Mouse (Mus musculus): ENCODE results near the gene Slc9a5. TPM values are rescaled to one million over a fixed set of nuclear protein-coding genes. Genes with fewer than 3 reads are reported as not detected.

The Slc9a5 gene
- polyA plus RNA-seq, 1 experiment: 7.8 TPM

DNA sequence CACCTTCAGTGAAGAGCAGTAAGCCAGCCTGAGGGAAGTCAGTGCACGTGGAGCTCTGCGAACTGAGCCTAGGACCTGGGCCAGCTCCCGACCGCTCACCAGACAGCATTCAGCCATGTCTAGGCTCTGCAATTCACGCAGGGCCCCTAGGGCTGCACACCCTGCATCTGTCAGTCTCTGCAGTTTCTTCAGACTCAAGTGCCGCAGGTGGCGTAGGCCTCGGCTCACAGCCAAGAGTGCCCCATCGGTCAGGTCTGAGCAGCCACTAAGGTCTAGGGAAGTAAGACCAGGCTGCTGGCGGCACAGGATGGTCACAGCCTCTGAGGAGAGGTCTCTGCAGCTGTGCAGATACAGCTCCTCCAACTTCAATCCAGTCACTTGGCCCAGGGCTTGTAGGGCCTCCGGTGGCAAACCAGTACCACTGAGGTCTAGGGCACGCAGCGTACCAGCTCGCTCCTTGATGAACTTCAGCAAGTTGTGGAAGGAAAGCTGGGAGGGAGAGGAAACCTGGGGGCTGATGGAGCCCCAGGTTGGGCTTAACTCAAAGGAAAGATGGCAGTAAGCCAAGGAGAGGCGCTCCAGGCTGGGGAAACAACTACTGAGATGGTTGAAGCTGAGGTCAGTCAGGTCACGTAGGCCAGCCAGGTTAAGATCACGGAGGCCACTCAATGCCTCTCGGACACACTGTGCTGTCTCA, 33.4 kb upstream of the Slc9a5 start:
- no peak overlapping the region for H3K27ac ChIP-seq (ENCODE audit: control insufficient read depth, insufficient read depth, low read depth, low read length, poor library complexity)
- no peaks in the 10 kb centered on the region; the same call in 1 of the 2 replicates for H3K4me1 ChIP-seq (ENCODE audit: control insufficient read depth, insufficient read depth, low read length)
- TF ChIP-seq POLR2A (IDR thresholded peaks at IDR 0.05; ENCODE audit: borderline replicate concordance, control insufficient read depth, low read depth, low read length) (no peak), CTCF (IDR thresholded peaks at IDR 0.05; ENCODE audit: control insufficient read depth, insufficient read depth, low read length) (no peak)
- no peak overlapping the region for H3K4me3 ChIP-seq (replicated peaks; ENCODE audit: control insufficient read depth, low read depth, low read length)
- WGBS: 93% methylated on average over 18 of the region's 18 CpGs

DNA sequence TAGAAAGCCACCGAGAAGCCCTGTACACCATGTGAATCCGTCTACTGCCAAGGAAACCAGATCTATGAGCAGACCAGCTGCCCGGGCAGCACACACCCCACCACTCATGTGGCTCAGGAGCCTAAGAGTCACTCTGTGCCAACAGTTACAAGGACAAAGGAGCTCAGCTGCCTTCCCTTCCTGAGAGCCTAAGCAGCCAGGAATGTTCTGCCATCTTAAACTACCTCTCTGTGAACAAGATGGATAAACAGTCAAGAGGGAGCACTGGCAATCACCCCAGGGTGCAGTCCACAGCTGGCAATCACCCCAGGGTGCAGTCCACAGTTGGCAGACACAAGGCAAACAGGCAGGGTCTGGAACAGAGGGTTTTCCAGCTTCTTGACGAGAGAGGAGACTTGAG, 30.7 kb upstream of the Slc9a5 start:
- Histone ChIP-seq H3K27ac (ENCODE audit: control insufficient read depth, insufficient read depth, low read depth, low read length, poor library complexity) (no peak overlapping the region), H3K4me1 (ENCODE audit: control insufficient read depth, insufficient read depth, low read length) (no peaks in the 10 kb centered on the region; the same call in 1 of the 2 replicates), H3K4me3 (replicated peaks; ENCODE audit: control insufficient read depth, low read depth, low read length) (no peak overlapping the region)
- TF ChIP-seq POLR2A (IDR thresholded peaks at IDR 0.05; ENCODE audit: borderline replicate concordance, control insufficient read depth, low read depth, low read length) (no peak), CTCF (IDR thresholded peaks at IDR 0.05; ENCODE audit: control insufficient read depth, insufficient read depth, low read length) (no peak)
- WGBS: 91% methylated on average over 4 of the region's 4 CpGs

DNA sequence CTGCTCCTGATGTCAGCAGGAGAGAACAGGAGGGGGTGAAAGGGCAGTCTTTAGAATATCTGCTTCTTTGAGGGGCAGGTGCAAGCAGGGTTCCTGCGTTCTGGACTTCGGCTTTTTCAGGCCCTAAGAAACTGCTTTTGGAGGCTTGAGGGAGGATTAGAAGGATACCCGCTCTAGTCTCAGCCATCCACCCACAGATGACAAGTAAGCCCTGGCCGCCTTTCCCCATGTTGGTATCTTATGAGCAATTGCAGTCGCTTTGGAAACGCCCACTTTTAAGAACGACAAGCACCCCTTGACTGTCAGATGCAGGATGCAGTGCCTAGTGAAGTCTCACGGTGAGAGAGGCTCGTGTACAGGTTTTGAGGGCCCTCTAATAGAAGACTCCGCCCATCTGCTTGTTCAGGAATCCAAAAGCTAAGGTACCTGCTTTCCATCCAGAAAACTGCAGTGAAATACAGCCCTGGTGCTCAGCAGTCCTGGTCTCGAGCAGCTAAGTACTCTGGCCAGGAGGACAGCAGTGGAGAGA, 29.9 kb upstream of the Slc9a5 start:
- WGBS: 89% methylated on average over 11 of the region's 11 CpGs
- Histone ChIP-seq H3K4me3 (replicated peaks; ENCODE audit: control insufficient read depth, low read depth, low read length) (no peak overlapping the region), H3K4me1 (ENCODE audit: control insufficient read depth, insufficient read depth, low read length) (peaks cover 1% of the 10 kb centered on the region; the same call in 1 of the 2 replicates), H3K27ac (ENCODE audit: control insufficient read depth, insufficient read depth, low read depth, low read length, poor library complexity) (no peak overlapping the region)
- no peak for TF ChIP-seq CTCF (IDR thresholded peaks at IDR 0.05; ENCODE audit: control insufficient read depth, insufficient read depth, low read length)
- no peak for TF ChIP-seq POLR2A (IDR thresholded peaks at IDR 0.05; ENCODE audit: borderline replicate concordance, control insufficient read depth, low read depth, low read length)

DNA sequence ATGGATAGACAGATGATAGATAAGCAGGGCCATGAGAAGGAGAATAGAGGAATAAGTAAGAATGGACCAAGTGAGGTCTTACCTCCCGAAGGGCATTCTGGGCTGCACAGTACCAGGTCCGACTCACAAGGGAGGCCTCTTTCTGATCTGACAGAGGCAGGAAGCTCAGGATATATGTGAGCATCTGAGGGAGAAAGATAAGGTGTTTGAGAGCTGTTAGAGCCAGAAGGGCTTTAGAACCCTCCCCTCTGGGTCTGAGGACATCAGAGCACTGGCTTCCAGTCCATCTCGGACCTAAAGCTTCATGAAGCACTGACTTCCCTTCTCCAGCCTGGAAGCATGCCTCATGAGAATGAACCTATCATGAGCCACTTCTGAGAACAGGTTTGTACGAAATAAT, 25.5 kb upstream of the Slc9a5 start:
- WGBS: 63% methylated on average over 4 of the region's 4 CpGs
- H3K27ac ChIP-seq (ENCODE audit: control insufficient read depth, insufficient read depth, low read depth, low read length, poor library complexity): peak overlapping the region; percentile 61; the same call in 1 of the 2 replicates
- peaks cover 1% of the 10 kb centered on the region; the same call in 1 of the 2 replicates for H3K4me1 ChIP-seq (ENCODE audit: control insufficient read depth, insufficient read depth, low read length)
- peak overlapping the region; percentile 64 for H3K4me3 ChIP-seq (replicated peaks; ENCODE audit: control insufficient read depth, low read depth, low read length)
- TF ChIP-seq CTCF (IDR thresholded peaks at IDR 0.05; ENCODE audit: control insufficient read depth, insufficient read depth, low read length) (no peak), POLR2A (IDR thresholded peaks at IDR 0.05; ENCODE audit: borderline replicate concordance, control insufficient read depth, low read depth, low read length) (no peak)

DNA sequence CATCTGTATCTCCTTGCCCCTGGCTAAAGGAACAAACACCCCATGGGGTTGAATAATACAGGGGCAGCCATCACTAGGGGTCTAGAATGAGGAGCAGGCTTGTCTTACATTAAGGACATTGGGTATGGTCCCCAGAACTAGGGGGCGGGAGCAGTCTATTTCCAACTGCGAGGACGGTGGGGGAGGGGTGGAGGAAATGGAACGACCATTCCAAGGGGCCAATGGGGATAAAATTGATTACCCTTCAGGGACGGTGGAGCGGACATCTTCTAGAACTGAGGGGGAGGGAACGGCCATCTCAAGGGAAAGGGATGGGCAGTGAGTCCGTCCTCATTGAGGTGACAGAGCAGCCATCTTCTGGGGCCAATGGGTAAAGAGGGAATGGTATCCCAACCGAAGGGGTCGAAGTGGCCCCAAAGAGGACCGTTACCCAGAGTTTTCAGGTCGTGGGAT, 23.0 kb upstream of the Slc9a5 start:
- TF ChIP-seq POLR2A (IDR thresholded peaks at IDR 0.05; ENCODE audit: borderline replicate concordance, control insufficient read depth, low read depth, low read length) (no peak), CTCF (IDR thresholded peaks at IDR 0.05; ENCODE audit: control insufficient read depth, insufficient read depth, low read length) (no peak)

DNA sequence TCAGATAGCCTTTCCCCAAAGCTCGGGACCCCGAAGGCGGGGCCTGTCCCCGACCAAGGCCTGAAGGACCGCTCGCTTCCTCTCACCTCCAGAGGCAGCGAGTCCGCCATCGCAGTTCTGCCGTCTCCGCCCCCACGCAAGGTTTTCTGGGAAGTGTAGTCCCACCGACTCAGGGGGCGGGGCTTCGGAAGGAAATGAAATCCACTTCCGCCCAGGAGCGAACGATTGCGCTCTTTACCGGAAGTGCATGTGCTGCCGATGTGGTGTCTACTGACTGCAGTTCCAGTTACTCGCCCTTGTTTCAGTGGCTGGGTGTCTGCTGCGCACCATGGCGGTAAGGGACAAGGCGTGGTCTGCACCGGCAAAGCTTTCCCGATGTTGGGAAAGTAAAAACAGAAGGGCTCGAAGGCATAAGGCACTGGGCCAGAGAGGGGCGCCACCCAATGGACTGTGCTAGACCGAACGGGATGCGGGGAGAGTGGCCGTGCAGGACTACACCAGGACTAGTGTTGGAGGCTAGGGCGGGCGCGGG, 22.4 kb upstream of the Slc9a5 start, which contains the start of the genes Lrrc29 and Tmem208:
TSS of gene Lrrc29 (minus strand) at position 138 of the 532 bp plus-strand sequence.
TSS of gene Tmem208 (plus strand) at position 214 of the 532 bp plus-strand sequence.
- Histone ChIP-seq H3K4me1 (ENCODE audit: control insufficient read depth, insufficient read depth, low read length) (peaks cover 1% of the 10 kb centered on the region; the same call in 1 of the 2 replicates), H3K27ac (ENCODE audit: control insufficient read depth, insufficient read depth, low read depth, low read length, poor library complexity) (peak within 1 kb of the TSS; percentile 48), H3K4me3 (replicated peaks; ENCODE audit: control insufficient read depth, low read depth, low read length) (peak within 1 kb of the TSS; percentile 82)
- TF ChIP-seq POLR2A (IDR thresholded peaks at IDR 0.05; ENCODE audit: borderline replicate concordance, control insufficient read depth, low read depth, low read length) (peak; percentile 94; the same call in 1 of the 2 replicates), CTCF (IDR thresholded peaks at IDR 0.05; ENCODE audit: control insufficient read depth, insufficient read depth, low read length) (peak; percentile 46)
- under 1% methylated on average over 36 of the region's 36 CpGs for WGBS

More for the DNA sequence above, 23.0 kb upstream of the Slc9a5 start:
- Histone ChIP-seq H3K27ac (ENCODE audit: control insufficient read depth, insufficient read depth, low read depth, low read length, poor library complexity) (peak overlapping the region; percentile 48), H3K4me1 (ENCODE audit: control insufficient read depth, insufficient read depth, low read length) (peaks cover 1% of the 10 kb centered on the region; the same call in 1 of the 2 replicates), H3K4me3 (replicated peaks; ENCODE audit: control insufficient read depth, low read depth, low read length) (peak overlapping the region; percentile 82)
- WGBS: under 1% methylated on average over 12 of the region's 12 CpGs

DNA sequence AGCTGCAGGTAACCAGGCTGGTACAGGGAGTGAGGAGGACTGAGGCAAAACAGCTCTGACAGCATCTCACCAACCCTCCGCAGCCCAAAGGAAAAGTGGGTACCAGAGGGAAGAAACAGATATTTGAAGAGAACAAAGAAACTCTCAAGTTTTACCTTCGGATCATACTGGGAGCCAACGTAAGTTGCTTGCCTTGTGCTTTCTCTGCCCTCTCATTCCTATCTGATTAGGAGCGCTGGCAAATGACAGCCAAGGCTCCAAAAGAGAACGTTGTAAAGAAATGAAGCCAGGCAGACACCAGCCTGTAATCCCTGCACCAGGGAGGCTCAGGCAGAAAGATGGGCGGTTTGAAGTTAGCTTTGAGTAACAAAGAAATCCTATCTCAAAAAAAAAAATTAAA, 21.7 kb upstream of the Slc9a5 start:
- H3K27ac ChIP-seq (ENCODE audit: control insufficient read depth, insufficient read depth, low read depth, low read length, poor library complexity): no peak overlapping the region
- WGBS: 26% methylated on average over 6 of the region's 6 CpGs
- peak overlapping the region; percentile 82 for H3K4me3 ChIP-seq (replicated peaks; ENCODE audit: control insufficient read depth, low read depth, low read length)
- TF ChIP-seq CTCF (IDR thresholded peaks at IDR 0.05; ENCODE audit: control insufficient read depth, insufficient read depth, low read length): no peak
- no peak for TF ChIP-seq POLR2A (IDR thresholded peaks at IDR 0.05; ENCODE audit: borderline replicate concordance, control insufficient read depth, low read depth, low read length)
- peaks cover 1% of the 10 kb centered on the region; the same call in 1 of the 2 replicates for H3K4me1 ChIP-seq (ENCODE audit: control insufficient read depth, insufficient read depth, low read length)

DNA sequence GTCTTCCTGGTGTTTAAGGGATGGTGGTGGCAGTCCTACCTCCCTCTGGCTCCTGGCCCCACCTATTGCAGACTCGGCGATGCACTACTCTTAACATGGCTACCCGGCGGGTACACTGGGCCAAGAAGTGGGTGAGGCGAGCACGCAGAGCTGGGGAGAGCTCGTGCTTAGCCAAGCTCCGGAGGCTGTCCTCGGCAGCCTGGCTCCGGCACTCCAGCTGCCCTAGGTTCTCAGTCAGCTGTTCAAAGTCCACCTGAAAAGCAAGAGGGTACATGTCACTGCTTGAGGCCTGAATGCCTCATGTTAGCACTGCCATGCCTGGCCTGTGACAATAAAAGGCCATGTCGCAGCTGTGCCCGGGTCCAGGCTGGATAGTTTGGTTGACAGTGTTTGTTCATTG, 18.3 kb upstream of the Slc9a5 start:
- no peak for TF ChIP-seq POLR2A (IDR thresholded peaks at IDR 0.05; ENCODE audit: borderline replicate concordance, control insufficient read depth, low read depth, low read length)
- TF ChIP-seq CTCF (IDR thresholded peaks at IDR 0.05; ENCODE audit: control insufficient read depth, insufficient read depth, low read length): no peak
- WGBS: 90% methylated on average over 12 of the region's 12 CpGs
- no peaks in the 10 kb centered on the region; the same call in 1 of the 2 replicates for H3K4me1 ChIP-seq (ENCODE audit: control insufficient read depth, insufficient read depth, low read length)
- no peak overlapping the region for H3K27ac ChIP-seq (ENCODE audit: control insufficient read depth, insufficient read depth, low read depth, low read length, poor library complexity)
- no peak overlapping the region for H3K4me3 ChIP-seq (replicated peaks; ENCODE audit: control insufficient read depth, low read depth, low read length)
